Mouse (Mus musculus) E14TG2a.4 (cell line): ENCODE data around the gene Lamtor1.
A peak's percentile ranks its signal among the peaks of the same experiment; 100 is the strongest.

Experiments
- H3K27me3 ChIP-seq: 2 replicates; pipeline ENCODE4 v1.6.1; 2014; ENCODE audit warnings: low read length, control low read depth; ENCODE audit not compliant: insufficient read depth
- H3K36me3 ChIP-seq: 2 replicates; pipeline ENCODE4 v1.6.1; 2014; ENCODE audit warnings: low read length, control low read depth; ENCODE audit not compliant: insufficient read depth
- H3K4me1 ChIP-seq: replicated peaks from 2 replicates; pipeline ENCODE4 v1.6.1; 2014; ENCODE audit warnings: low read depth, low read length, control low read depth
- H3K4me3 ChIP-seq: replicated peaks from 2 replicates; pipeline ENCODE4 v1.5.1; 2014; ENCODE audit warnings: mild to moderate bottlenecking, low read length
- H3K9me3 ChIP-seq: 2 replicates; pipeline ENCODE4 v1.6.1; 2014; ENCODE audit warnings: low read length, control low read depth
- CTCF ChIP-seq: conservative IDR thresholded peaks from 2 replicates; pipeline ENCODE4 v1.5.1; 2014; ENCODE audit warnings: low read length
- NANOG ChIP-seq: IDR thresholded peaks from 2 replicates; pipeline ENCODE4 v1.6.1; 2014; ENCODE audit warnings: borderline replicate concordance, low read length, mixed read lengths
- POU5F1 ChIP-seq: IDR thresholded peaks from 2 replicates; pipeline ENCODE4 v1.6.1; 2014; ENCODE audit warnings: low read length, borderline replicate concordance

Gene Lamtor1

GRCm38 (mm10) chr7:101905561-101906286, at the start of gene Lamtor1:
TSS of gene Lamtor1 (plus strand) at chr7:101905904.
- no peaks in the 10 kb centered on the region for H3K27me3 ChIP-seq
- TF ChIP-seq CTCF: no peak
- no peak for TF ChIP-seq POU5F1
- no peak for TF ChIP-seq NANOG
- H3K4me3 ChIP-seq: peak within 1 kb of the TSS; percentile 92
- peaks cover 59% of the 10 kb centered on the region for H3K36me3 ChIP-seq
- 0 out of 2 replicates have a peak, but pooled peaks cover 5% of the 10 kb centered on the region for H3K9me3 ChIP-seq
- peaks cover 61% of the 10 kb centered on the region for H3K4me1 ChIP-seq

DNA sequence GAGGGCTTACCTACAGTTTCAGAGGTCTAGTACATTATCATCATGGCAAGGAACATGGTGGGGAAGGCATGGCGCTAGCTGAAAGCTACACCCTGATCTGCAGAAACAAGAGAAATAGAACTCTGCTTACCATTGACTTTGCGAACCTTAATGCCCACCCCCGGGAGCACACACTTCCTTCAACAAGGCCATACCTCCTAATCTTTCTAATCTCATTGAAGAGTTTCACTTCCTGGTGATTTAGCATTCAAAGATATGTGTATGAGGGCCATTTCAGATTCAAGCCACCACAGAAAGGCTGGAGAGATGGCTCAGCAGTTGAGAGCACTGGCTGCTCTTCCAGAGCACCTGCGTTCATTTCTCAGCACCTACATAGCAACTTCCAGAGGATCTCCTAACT, 48.6 kb upstream of the Lamtor1 start, which contains the start of gene Folr2:
TSS of gene Folr2 (minus strand) at position 101 of the 400 bp plus-strand sequence.
- H3K9me3 ChIP-seq: no peaks in the 10 kb centered on the region
- no peak for TF ChIP-seq NANOG
- TF ChIP-seq CTCF: no peak
- TF ChIP-seq POU5F1: no peak
- H3K27me3 ChIP-seq: no peaks in the 10 kb centered on the region
- no peak within 1 kb of the TSS for H3K4me3 ChIP-seq
- H3K4me1 ChIP-seq: peaks cover 29% of the 10 kb centered on the region
- H3K36me3 ChIP-seq: peaks cover 77% of the 10 kb centered on the region

DNA sequence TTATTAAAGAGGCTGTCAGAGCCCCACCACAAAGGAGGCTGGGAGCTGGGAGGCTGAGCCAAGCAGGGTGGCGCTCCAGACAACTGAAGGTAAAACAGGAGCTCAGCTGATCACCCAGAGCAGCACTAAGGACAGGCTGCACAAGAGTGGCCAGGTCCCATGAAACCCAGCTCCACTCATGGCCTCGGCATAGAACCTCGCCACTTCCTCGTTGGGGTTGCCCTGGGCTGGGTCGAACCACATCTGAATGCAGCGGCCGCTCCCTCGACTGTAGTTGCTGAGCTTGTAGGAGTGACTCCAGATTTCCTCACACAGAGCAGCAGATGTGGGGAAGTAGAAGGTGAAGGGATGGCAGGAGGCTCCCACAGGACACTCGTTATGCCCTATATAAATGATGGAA, 47.3 kb upstream of the Lamtor1 start:
- Histone ChIP-seq H3K36me3 (peaks cover 85% of the 10 kb centered on the region), H3K9me3 (no peaks in the 10 kb centered on the region), H3K4me3 (no peak overlapping the region), H3K27me3 (no peaks in the 10 kb centered on the region), H3K4me1 (peaks cover 42% of the 10 kb centered on the region)
- TF ChIP-seq POU5F1 (no peak), NANOG (no peak), CTCF (no peak)

DNA sequence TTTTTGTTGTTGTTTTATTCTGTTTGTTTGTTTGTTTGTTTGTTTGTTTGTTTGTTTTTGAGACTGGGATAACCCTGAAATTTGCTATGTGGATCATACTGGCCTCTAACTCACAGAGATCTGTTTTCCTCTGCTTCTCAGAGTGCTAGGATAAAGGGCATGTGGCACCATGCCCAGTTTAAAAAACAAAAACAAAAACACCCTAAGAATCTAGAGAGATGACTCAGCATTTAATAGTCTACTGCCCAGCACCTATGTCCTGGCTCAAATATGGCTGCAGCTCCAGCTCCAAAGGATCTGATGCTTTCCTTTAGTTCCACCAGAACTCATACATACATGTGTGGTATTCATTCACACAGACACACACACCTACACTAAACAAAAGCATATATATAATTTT, 44.7 kb upstream of the Lamtor1 start:
- no peaks in the 10 kb centered on the region for H3K9me3 ChIP-seq
- H3K4me1 ChIP-seq: peaks cover 68% of the 10 kb centered on the region
- TF ChIP-seq CTCF (no peak), POU5F1 (no peak), NANOG (no peak)
- no peak overlapping the region for H3K4me3 ChIP-seq
- peaks cover 84% of the 10 kb centered on the region for H3K36me3 ChIP-seq
- H3K27me3 ChIP-seq: no peaks in the 10 kb centered on the region

DNA sequence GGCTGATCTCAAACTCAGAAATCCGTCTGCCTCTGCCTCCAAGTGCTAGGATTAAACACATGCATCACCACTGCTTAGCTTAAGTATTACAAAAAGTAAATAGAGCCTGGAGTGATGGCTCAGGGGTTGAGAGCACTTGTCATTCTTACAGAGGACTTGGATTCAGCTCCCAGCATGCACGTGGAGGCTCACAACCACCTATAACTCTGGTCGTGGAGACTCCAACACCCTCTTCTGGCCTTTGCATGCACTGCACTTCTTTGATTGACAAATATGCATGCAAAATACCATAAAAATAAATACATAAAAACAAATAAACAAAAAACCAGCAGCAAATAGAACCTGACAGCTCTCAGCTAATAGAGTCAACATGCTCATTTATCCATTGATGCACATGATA, 43.4 kb upstream of the Lamtor1 start:
- peaks cover 80% of the 10 kb centered on the region for H3K4me1 ChIP-seq
- TF ChIP-seq CTCF: peak; percentile 34
- TF ChIP-seq NANOG: no peak
- TF ChIP-seq POU5F1: no peak
- H3K36me3 ChIP-seq: peaks cover 71% of the 10 kb centered on the region
- no peak overlapping the region for H3K4me3 ChIP-seq
- H3K9me3 ChIP-seq: no peaks in the 10 kb centered on the region
- H3K27me3 ChIP-seq: no peaks in the 10 kb centered on the region

DNA sequence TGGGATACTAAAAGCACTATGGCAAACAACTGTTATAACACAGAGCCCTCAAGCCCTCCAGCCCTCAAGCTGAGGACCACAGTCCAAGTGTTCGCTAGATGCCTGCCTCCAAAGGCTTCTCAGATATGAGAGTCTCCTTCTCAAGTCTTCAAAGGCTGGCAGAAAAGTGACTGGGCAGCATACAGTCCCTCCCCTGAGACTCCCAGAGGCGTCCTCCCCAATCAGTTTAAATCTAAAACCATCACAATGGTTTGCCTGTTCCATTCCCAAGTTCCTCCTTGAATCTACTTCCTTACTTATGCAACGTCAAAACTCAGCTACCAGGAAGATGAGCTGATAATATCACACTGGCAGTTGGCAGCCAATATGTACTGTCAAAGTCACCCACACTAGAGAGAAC, 42.3 kb upstream of the Lamtor1 start, which contains the start of gene Anapc15:
TSS of gene Anapc15 (plus strand) at position 301 of the 400 bp plus-strand sequence.
- no peaks in the 10 kb centered on the region for H3K9me3 ChIP-seq
- peaks cover 60% of the 10 kb centered on the region for H3K36me3 ChIP-seq
- TF ChIP-seq CTCF (no peak), POU5F1 (no peak), NANOG (no peak)
- peaks cover 84% of the 10 kb centered on the region for H3K4me1 ChIP-seq
- no peak within 1 kb of the TSS for H3K4me3 ChIP-seq
- H3K27me3 ChIP-seq: no peaks in the 10 kb centered on the region

DNA sequence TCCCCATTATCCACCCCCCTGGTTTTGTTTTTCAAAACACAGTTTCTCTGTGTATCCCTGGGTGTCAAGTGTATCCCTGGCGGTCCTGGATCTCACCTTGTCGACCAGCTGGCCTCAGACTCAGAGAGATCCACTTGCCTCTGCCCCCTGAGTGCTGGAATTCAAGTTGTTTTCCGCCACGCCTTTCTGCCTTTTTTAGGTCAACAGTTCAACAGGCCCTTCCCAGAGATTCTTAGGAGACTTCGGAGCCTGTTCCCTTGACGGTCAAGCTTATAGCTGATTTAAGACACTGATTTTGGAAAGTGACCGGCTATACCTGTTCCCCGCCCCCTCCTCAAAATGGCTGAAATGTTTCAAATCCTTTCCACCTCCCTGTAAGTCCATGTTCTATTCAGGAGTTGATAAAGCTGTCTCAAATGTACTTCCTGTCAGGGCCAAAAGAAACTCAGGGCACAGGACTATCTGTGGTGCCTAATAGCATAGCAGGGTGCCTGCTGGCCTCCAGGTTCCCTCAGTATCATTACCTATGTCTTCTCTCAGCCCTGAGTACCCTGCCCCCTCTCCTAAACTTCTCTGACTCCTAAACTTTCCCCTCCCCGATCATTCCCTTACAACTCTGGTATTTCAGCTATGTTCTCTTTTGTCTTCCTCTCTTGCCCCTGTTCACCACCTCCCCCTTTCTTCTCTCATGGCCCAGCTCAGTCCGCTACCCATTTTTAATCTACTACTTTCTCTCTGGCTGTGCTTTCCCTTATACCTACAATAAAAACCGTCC, 39.0 kb upstream of the Lamtor1 start:
- H3K9me3 ChIP-seq: no peaks in the 10 kb centered on the region
- H3K36me3 ChIP-seq: peaks cover 33% of the 10 kb centered on the region
- no peaks in the 10 kb centered on the region for H3K27me3 ChIP-seq
- H3K4me3 ChIP-seq: peak overlapping the region; percentile 68
- H3K4me1 ChIP-seq: peaks cover 92% of the 10 kb centered on the region
- TF ChIP-seq NANOG: no peak
- no peak for TF ChIP-seq CTCF
- TF ChIP-seq POU5F1: no peak

DNA sequence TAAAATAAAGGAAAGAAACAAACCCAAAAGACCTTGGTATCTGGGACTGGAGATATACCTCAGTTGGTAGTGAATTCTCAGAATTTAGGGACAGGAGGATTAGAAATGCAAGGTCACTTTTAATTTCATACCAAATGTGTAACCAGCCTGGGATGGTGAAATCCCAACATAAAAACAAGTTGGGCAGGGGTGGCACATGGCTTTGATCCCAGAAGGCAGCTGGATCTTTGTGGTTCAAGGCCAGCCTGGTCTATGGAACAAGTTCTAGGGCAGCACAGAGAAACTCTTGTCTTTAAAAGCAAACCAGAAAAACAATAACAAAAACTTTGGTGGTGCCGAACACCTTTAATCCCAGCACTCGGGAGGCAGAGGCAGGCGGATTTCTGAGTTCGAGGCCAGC, 38.2 kb upstream of the Lamtor1 start:
- Histone ChIP-seq H3K9me3 (no peaks in the 10 kb centered on the region), H3K27me3 (no peaks in the 10 kb centered on the region), H3K36me3 (peaks cover 25% of the 10 kb centered on the region), H3K4me1 (peaks cover 88% of the 10 kb centered on the region), H3K4me3 (peak overlapping the region; percentile 68)
- TF ChIP-seq POU5F1: no peak
- no peak for TF ChIP-seq CTCF
- no peak for TF ChIP-seq NANOG
